Comparison of ENCODE assay signal across 13 mouse cellular contexts in the genomic region with DNA sequence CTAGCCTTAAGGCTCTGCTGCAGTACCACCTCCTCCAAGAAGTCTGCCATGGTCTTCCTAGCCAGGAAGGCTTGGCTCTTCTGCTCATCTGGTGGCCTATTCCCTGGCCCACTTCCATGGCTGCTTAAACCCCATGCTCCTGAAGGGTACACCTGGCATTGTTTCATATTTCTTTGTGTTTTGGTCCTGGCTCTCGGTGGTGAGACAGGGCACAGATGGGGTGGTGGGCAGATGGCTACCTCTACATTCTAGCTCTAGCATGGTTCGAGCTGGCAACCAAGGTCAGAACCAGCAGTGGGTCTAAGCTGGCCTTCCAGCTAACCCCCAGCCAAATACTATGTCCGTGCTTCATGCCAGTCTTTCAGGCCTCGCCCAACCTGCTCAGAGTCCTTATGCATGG. TPM values are rescaled to one million over a fixed set of nuclear protein-coding genes. Genes with fewer than 3 reads are reported as not detected.
DNase-seq lines count a peak whose midpoint lies in the region; ATAC-seq and TF ChIP-seq lines count a peak whose summit lies in the region.
"Had no signal": no experiment of that assay in that cellular context is flagged by ENCODE, and none has a peak within 500 bp of the region (broad histone marks: within the 10 kb centered on the region; RNA-seq: fewer than 3 reads in every experiment).

No protein-coding gene starts in this region.

- no peaks in the 10 kb centered on the region for H3K36me3 ChIP-seq in lung, embryonic 14.5 days (ENCODE audit: insufficient read depth)
- H3K36me3 ChIP-seq in limb, embryonic 14.5 days (ENCODE audit: control insufficient read depth, insufficient read depth, low read length): no peaks in the 10 kb centered on the region
- H3K36me3 ChIP-seq in forebrain, embryonic 15.5 days: no peaks in the 10 kb centered on the region
- H3K36me3 ChIP-seq: hindbrain, embryonic 15.5 days; liver, embryonic 15.5 days; midbrain, embryonic 13.5 days had no signal

- peaks cover 29% of the 10 kb centered on the region for H3K4me1 ChIP-seq in lung, embryonic 14.5 days (ENCODE audit: insufficient read depth)
- peaks cover 19% of the 10 kb centered on the region for H3K4me1 ChIP-seq in embryonic fibroblast, embryonic 13.5 days (ENCODE audit: control insufficient read depth, insufficient read depth, low read length)
- H3K4me1 ChIP-seq in limb, embryonic 14.5 days (ENCODE audit: control insufficient read depth, insufficient read depth, low read length): peaks cover 43% of the 10 kb centered on the region
- peaks cover 8% of the 10 kb centered on the region; the same call in 1 of the 2 replicates for H3K4me1 ChIP-seq in forebrain, embryonic 15.5 days
- H3K4me1 ChIP-seq: liver, embryonic 15.5 days had no signal

- no peak for TF ChIP-seq CTCF in lung, embryonic 14.5 days (IDR thresholded peaks at IDR 0.05; ENCODE audit: low read depth)
- TF ChIP-seq CTCF in embryonic fibroblast, embryonic 13.5 days (IDR thresholded peaks at IDR 0.05; ENCODE audit: borderline replicate concordance, insufficient read depth, low read length): no peak

- H3K9ac ChIP-seq in lung, embryonic 14.5 days: peak overlapping the region; percentile 72
- no peak overlapping the region for H3K9ac ChIP-seq in limb, embryonic 14.5 days (ENCODE audit: low read depth, low read length, severe bottlenecking)
- H3K9ac ChIP-seq in forebrain, embryonic 15.5 days (replicated peaks): no peak overlapping the region
- H3K9ac ChIP-seq: hindbrain, embryonic 15.5 days; liver, embryonic 15.5 days; midbrain, embryonic 13.5 days had no signal

- WGBS in lung, embryonic 14.5 days: 86% methylated on average over 4 of the region's 4 CpGs
- 92% methylated on average over 4 of the region's 4 CpGs for WGBS in limb, embryonic 14.5 days
- WGBS in forebrain, embryonic 15.5 days: 88% methylated on average over 4 of the region's 4 CpGs

- DNase-seq in cerebellum, postnatal 10 days: peak; percentile 65 to 71
- DNase-seq in cerebellum, postnatal 36 days: no peak
- no peak for DNase-seq in lung, embryonic 14.5 days
- no peak for DNase-seq in lung, postnatal 4 days
- DNase-seq in limb, embryonic 14.5 days (ENCODE audit: low spot score): no peak
- DNase-seq in thymus, postnatal 25 days: no peak
- DNase-seq: adrenal gland, postnatal 14 days had no signal

- H3K4me3 ChIP-seq in lung, embryonic 14.5 days (ENCODE audit: low read depth, low read length): peak overlapping the region; percentile 36
- H3K4me3 ChIP-seq in embryonic fibroblast, embryonic 13.5 days (ENCODE audit: insufficient read depth, low read length): peak overlapping the region; percentile 25
- H3K4me3 ChIP-seq in limb, embryonic 14.5 days (replicated peaks; ENCODE audit: low read length): 0 out of 2 replicates have a peak overlapping the region, but pooled peaks have one; percentile 10
- no peak overlapping the region for H3K4me3 ChIP-seq in forebrain, embryonic 15.5 days
- H3K4me3 ChIP-seq: hindbrain, embryonic 15.5 days; liver, embryonic 15.5 days; midbrain, embryonic 13.5 days had no signal

- peak overlapping the region; percentile 61 for H3K4me2 ChIP-seq in lung, embryonic 14.5 days
- H3K4me2 ChIP-seq in limb, embryonic 14.5 days (replicated peaks; ENCODE audit: low read depth, low read length, severe bottlenecking): peak overlapping the region; percentile 44
- H3K4me2 ChIP-seq in forebrain, embryonic 15.5 days (replicated peaks): no peak overlapping the region
- H3K4me2 ChIP-seq: hindbrain, embryonic 15.5 days; liver, embryonic 15.5 days; midbrain, embryonic 13.5 days had no signal

- no peaks in the 10 kb centered on the region for H3K27me3 ChIP-seq in lung, embryonic 14.5 days (ENCODE audit: insufficient read depth, low read length)
- H3K27me3 ChIP-seq in limb, embryonic 14.5 days (ENCODE audit: control insufficient read depth, insufficient read depth, low read length): no peaks in the 10 kb centered on the region
- no peaks in the 10 kb centered on the region for H3K27me3 ChIP-seq in forebrain, embryonic 15.5 days
- H3K27me3 ChIP-seq: hindbrain, embryonic 15.5 days; liver, embryonic 15.5 days; midbrain, embryonic 13.5 days had no signal

- ATAC-seq in lung, embryonic 14.5 days (ENCODE audit: insufficient read depth): no peak
- no peak for ATAC-seq in limb, embryonic 14.5 days (ENCODE audit: low FRiP score, low read depth)
- no peak for ATAC-seq in forebrain, embryonic 15.5 days (replicated peaks)
- ATAC-seq: midbrain, embryonic 13.5 days had no signal

- TF ChIP-seq POLR2A in embryonic fibroblast, embryonic 13.5 days (IDR thresholded peaks at IDR 0.05; ENCODE audit: low read depth, low read length): no peak
- no peak for TF ChIP-seq POLR2A in limb, embryonic 14.5 days (IDR thresholded peaks at IDR 0.05; ENCODE audit: borderline replicate concordance, extremely low read depth, insufficient read depth, insufficient read length)

- no peaks in the 10 kb centered on the region for H3K9me3 ChIP-seq in lung, embryonic 14.5 days (ENCODE audit: low read depth, low read length)
- H3K9me3 ChIP-seq in limb, embryonic 14.5 days (ENCODE audit: control insufficient read depth, low read length): no peaks in the 10 kb centered on the region
- H3K9me3 ChIP-seq in forebrain, embryonic 15.5 days: no peaks in the 10 kb centered on the region
- H3K9me3 ChIP-seq: hindbrain, embryonic 15.5 days; liver, embryonic 15.5 days; midbrain, embryonic 13.5 days had no signal

- peak overlapping the region; percentile 97; the same call in 1 of the 2 replicates for H3K27ac ChIP-seq in lung, embryonic 14.5 days (ENCODE audit: low read depth)
- peak overlapping the region; percentile 97 for H3K27ac ChIP-seq in embryonic fibroblast, embryonic 13.5 days (ENCODE audit: insufficient read depth, low read length)
- H3K27ac ChIP-seq in limb, embryonic 14.5 days (replicated peaks; ENCODE audit: low read depth, low read length): 0 out of 2 replicates have a peak overlapping the region, but pooled peaks have one; percentile 13
- no peak overlapping the region for H3K27ac ChIP-seq in forebrain, embryonic 15.5 days (replicated peaks)
- H3K27ac ChIP-seq: hindbrain, embryonic 15.5 days; liver, embryonic 15.5 days; midbrain, embryonic 13.5 days had no signal

RNA-seq across cellular contexts. Expression of a gene that starts 12.3 kb away (rescaled TPM):
- polyA plus RNA-seq in lung, embryonic 14.5 days (2014; fragmentation: Nextera tagmentation; extraction: Ambion mirVana): 98.0 and 99.6 TPM in 2 replicates
- 114 and 159 TPM in 2 replicates for polyA plus RNA-seq in embryonic fibroblast, embryonic 13.5 days (2011; ENCODE audit: insufficient read length, low read depth, missing spikeins)
- 102 TPM in 2 replicates for polyA plus RNA-seq in limb, embryonic 14.5 days (2012; rRNA removed)
- 45.8 and 48.0 TPM in 2 replicates for polyA plus RNA-seq in limb, embryonic 14.5 days (2014; fragmentation: Nextera tagmentation; extraction: Ambion mirVana)
- 3.6 and 4.2 TPM in 2 replicates for polyA plus RNA-seq in forebrain, embryonic 15.5 days (2015; fragmentation: Nextera tagmentation; extraction: Ambion mirVana)

RNA-seq across cellular contexts. Expression of a gene that starts 25.7 kb away (rescaled TPM):
- polyA plus RNA-seq in lung, embryonic 14.5 days (2014; fragmentation: Nextera tagmentation; extraction: Ambion mirVana): 1.5 and 2.5 TPM in 2 replicates
- polyA plus RNA-seq in embryonic fibroblast, embryonic 13.5 days (2011; ENCODE audit: insufficient read length, low read depth, missing spikeins): 1.4 TPM in 2 replicates
- 42.5 and 114 TPM in 2 replicates for polyA plus RNA-seq in limb, embryonic 14.5 days (2012; rRNA removed)
- polyA plus RNA-seq in limb, embryonic 14.5 days (2014; fragmentation: Nextera tagmentation; extraction: Ambion mirVana): 101 and 183 TPM in 2 replicates
- 0.98 TPM in 1 of 2 replicates, not detected in the other for polyA plus RNA-seq in forebrain, embryonic 15.5 days (2015; fragmentation: Nextera tagmentation; extraction: Ambion mirVana)

RNA-seq across cellular contexts. Expression of a gene that starts 31.3 kb away (rescaled TPM):
- polyA plus RNA-seq in lung, embryonic 14.5 days (2014; fragmentation: Nextera tagmentation; extraction: Ambion mirVana): 0.86 and 1.6 TPM in 2 replicates
- 1.1 TPM in 1 of 2 replicates, not detected in the other for polyA plus RNA-seq in embryonic fibroblast, embryonic 13.5 days (2011; ENCODE audit: insufficient read length, low read depth, missing spikeins)
- 60.8 and 156 TPM in 2 replicates for polyA plus RNA-seq in limb, embryonic 14.5 days (2012; rRNA removed)
- polyA plus RNA-seq in limb, embryonic 14.5 days (2014; fragmentation: Nextera tagmentation; extraction: Ambion mirVana): 76.8 and 134 TPM in 2 replicates
- 0.73 and 0.93 TPM in 2 replicates for polyA plus RNA-seq in forebrain, embryonic 15.5 days (2015; fragmentation: Nextera tagmentation; extraction: Ambion mirVana)

RNA-seq across cellular contexts. Expression of a gene that starts 38.3 kb away (rescaled TPM):
- polyA plus RNA-seq in lung, embryonic 14.5 days (2014; fragmentation: Nextera tagmentation; extraction: Ambion mirVana): not detected in 2 replicates
- polyA plus RNA-seq in embryonic fibroblast, embryonic 13.5 days (2011; ENCODE audit: insufficient read length, low read depth, missing spikeins): 1.3 and 2.4 TPM in 2 replicates
- 4.9 and 7.3 TPM in 2 replicates for polyA plus RNA-seq in limb, embryonic 14.5 days (2012; rRNA removed)
- 1.5 and 2.0 TPM in 2 replicates for polyA plus RNA-seq in limb, embryonic 14.5 days (2014; fragmentation: Nextera tagmentation; extraction: Ambion mirVana)
- polyA plus RNA-seq in forebrain, embryonic 15.5 days (2015; fragmentation: Nextera tagmentation; extraction: Ambion mirVana): not detected in 2 replicates
- polyA plus RNA-seq: frontal cortex, adult 2 months; hindbrain, embryonic 15.5 days; midbrain, embryonic 13.5 days had no signal

RNA-seq across cellular contexts. Expression of a gene that starts 59.5 kb away (rescaled TPM):
- polyA plus RNA-seq in lung, embryonic 14.5 days (2014; fragmentation: Nextera tagmentation; extraction: Ambion mirVana): 20.3 and 31.0 TPM in 2 replicates
- 8.2 and 10.6 TPM in 2 replicates for polyA plus RNA-seq in embryonic fibroblast, embryonic 13.5 days (2011; ENCODE audit: insufficient read length, low read depth, missing spikeins)
- polyA plus RNA-seq in limb, embryonic 14.5 days (2012; rRNA removed): 94.6 and 97.2 TPM in 2 replicates
- polyA plus RNA-seq in limb, embryonic 14.5 days (2014; fragmentation: Nextera tagmentation; extraction: Ambion mirVana): 30.0 and 40.8 TPM in 2 replicates
- 20.1 and 22.4 TPM in 2 replicates for polyA plus RNA-seq in forebrain, embryonic 15.5 days (2015; fragmentation: Nextera tagmentation; extraction: Ambion mirVana)

Comparison
In these comparisons a context has a peak if more than half of its experiments do, and no peak if none do; other contexts are left out.
1. DNase-seq: peak in cerebellum, postnatal 10 days (2 of 2); none in cerebellum, postnatal 36 days (0 of 2), lung, embryonic 14.5 days (single experiment), lung, postnatal 4 days (0 of 2), limb, embryonic 14.5 days (single experiment) and thymus, postnatal 25 days (single experiment).
2. RNA of a gene that starts 25.7 kb away (polyA plus RNA-seq): 42.5 to 183 TPM in limb, embryonic 14.5 days; 1.5 to 2.5 TPM in lung, embryonic 14.5 days, 1.4 TPM in embryonic fibroblast, embryonic 13.5 days and 0.98 TPM in forebrain, embryonic 15.5 days; every median in the first group is over 10 times any median in the second.
3. RNA of a gene that starts 31.3 kb away (polyA plus RNA-seq): 60.8 to 156 TPM in limb, embryonic 14.5 days; 1.1 TPM in embryonic fibroblast, embryonic 13.5 days, 0.86 to 1.6 TPM in lung, embryonic 14.5 days and 0.73 to 0.93 TPM in forebrain, embryonic 15.5 days; every median in the first group is over 10 times any median in the second.